Mouse (Mus musculus) right cerebral cortex, adult 18-20 months (tissue): ENCODE measurements around the gene Sclt1.

ENCODE experiments used
- DNase-seq: peaks from one replicate; pipeline ENCODE4 v3.0.0; 2022; ENCODE audit warnings: mixed read lengths

Gene Sclt1

DNA sequence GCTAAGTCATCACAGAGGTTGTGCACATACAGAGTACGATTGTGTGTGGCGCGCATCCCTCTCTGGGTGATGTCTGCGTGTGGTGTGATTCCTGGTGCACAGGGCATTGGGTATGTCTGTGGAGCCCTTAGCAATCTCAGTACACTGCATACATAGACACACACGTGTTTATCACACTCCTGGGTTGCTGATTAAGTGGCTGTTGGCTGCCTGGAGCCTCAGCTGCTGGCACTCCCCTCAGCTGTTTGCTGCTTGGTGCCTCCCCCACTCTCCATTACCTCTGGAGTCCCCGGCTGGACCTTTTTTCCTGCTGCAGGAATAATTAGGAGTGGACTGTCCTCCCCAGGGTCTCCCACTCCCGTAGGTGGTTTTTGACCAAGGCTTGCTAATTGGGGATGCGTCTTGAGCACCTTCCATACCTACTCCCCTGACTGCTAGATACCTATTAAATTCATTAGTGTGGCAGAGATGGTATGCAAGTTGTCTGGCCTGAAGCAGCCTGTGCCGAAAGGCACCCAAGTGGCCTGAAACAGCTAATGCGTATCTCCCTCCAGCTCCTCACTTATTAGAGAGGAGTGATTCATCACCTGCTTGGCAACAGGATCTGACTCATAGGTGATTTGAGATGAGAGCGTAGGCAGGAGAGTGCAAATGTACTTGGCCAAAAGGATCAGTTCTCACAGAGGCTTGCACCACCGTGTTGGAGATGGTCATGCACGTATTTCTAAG is 136.5 kb downstream of the Sclt1 start:
- DNase-seq = peak; percentile 52

DNA sequence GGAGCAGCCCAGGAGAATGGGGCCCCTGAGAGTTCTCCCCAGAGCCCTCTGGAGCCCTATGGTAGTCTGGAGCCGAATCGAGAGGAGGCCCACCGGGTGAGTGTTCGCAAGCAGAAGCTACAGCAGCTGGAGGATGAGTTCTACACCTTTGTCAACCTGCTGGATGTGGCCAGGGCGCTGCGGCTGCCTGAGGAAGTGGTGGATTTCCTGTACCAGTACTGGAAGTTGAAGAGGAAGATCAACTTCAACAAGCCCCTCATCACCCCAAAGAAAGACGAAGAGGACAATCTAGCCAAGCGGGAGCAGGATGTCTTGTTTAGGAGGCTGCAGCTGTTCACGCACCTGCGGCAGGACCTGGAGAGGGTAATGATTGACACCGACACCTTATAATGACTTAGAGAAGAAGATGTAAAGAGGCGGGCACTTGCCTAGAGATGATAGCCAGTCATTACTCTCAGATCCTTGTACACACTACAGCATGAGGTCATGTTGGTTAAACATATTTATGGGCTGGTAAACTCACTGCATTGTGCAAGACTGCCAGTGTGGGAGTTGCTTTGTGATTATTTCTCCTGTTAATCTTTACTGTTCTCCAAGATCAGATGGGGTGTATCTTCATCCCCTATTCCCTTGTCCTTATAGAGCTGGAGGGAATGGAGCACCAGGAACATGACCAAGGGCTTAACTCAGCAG is 137.5 kb downstream of the Sclt1 start:
- no peak for DNase-seq

DNA sequence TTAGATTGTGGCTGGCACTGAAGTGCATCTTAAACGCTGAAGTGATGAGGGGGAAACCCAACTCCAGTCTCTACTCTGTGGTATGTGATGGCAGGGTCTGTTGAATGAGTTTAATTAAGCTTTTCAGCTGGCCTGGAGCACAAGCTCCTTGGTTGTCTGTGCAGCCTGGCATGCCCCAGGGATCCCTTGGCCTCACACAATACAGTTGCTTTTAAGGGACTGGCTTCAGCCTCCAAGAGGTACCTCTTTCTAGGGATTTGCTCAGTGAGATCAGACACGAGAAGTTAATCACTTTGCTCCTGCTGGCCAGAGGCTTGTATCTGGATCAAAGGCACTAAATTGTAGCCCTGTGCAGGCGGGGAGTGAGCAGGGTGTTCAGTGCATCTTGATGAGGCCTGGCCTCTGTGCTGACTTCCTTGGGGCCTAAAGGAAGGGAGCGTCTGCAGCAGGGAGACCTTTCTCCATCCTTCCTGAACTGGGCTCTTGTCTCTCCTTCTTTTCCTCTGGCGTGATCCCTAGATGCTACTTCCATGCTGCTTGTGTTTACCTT is 138.8 kb downstream of the Sclt1 start:
- no peak for DNase-seq

DNA sequence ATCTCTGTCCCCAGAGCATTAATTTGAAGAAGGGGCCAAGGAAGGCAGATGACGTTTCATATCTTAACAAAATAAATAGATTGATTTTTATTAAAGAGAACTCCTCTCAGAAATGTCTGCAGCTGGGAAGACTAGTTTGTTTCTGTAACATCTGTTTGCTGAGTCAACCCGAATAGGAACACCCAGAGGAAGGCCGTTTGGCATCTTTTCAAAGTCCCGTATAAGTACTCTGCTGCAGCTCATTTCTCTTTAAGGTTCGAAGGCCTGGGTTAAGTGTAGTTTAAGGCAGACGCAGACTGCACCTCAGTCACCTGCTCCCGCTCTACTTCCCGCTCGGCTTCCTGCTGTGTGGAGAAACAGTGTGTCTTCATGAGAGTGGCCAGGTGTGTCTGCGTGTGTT is 139.4 kb downstream of the Sclt1 start:
- no peak for DNase-seq

DNA sequence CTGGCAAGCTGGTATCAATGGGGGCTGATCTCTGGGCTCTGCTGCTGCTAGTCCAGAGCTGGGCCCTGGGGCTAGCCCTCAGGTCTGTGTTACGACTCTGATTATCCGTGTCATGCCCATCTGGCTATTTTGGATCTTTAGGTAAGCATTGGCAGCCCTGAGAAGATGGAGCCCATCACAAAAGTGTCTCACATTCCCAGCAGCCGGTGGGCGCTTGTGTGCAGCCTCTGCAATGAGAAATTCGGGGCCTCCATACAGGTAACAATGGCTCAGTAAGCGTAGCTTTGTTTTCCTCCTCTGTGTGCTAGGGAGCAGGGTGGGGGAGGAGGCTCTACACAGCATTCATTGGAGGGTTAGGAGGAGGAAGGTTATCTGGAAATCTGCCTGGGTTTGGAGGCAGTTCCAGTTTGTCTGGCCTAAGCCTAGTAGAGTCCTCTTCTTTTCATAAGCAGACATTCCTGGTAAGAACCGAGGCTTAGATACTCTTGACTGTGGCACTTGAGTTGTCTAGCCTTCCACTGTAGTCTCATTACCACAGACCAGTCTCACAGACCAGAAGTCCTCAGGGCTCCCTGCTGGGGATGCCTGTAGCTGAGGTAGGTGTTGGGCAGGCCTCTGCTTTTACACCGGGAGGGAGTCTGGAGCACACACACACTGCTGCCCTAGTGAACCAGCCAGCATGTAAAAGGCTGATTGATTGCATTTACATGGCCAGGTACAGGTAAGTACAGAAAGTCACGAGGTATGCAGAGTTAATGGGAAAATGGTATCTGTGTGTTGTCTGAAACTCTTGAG is 140.9 kb downstream of the Sclt1 start:
- DNase-seq = no peak

DNA sequence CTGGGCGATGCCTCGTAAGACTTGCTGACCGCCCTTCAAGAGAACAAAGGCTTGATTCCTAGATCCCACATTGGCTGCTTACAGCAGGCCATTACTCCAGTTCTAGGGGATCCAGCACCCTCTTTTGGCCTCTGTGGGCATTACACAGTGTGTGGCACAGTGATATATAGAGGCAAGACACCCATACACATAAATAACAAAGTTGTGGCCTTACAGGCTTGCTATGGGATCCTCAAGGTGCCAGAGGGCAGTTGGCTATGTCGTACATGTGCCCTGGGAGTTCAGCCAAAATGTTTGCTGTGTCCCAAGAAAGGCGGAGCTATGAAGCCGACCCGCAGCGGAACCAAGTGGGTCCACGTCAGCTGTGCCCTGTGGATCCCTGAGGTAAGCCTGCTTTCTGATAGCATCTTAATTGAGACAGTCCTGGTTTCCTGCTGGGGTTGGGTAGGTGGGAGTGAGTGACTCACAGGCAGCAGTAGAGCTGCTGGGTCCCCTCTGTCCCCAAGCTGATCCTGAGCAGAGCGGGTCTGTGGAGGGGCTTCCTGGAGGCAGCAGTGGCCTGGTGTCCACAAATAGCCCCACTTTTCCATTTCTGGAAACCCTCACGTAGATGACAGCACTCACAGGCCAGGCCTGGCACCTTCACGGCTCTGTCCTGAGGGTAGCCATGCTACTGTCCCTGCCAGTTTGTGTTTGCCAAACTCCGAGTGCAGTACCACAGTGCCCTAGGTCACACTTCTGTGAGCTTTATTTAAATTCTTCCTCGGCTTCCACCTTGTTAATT is 142.3 kb downstream of the Sclt1 start:
- DNase-seq = peak; percentile 56

DNA sequence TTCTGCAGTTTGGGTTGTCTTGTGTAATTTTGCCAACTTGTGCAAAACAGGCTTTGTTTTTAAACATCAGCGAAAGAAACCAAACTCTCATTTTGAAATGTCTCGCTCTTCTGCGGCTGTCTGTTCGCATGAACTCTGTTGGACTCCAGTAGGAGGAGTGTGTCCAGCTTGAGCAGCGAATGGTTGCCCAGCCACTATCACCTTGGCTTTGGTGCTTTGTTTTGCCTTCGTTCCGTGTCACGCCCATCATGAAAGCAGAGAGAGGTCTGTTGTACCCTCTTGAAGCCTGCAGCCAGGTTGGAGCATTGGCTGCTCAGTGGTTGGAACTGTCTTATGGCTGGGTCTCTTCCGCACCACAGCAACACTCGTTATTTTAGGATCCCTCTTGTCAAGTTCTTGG is 143.1 kb downstream of the Sclt1 start:
- DNase-seq = no peak

DNA sequence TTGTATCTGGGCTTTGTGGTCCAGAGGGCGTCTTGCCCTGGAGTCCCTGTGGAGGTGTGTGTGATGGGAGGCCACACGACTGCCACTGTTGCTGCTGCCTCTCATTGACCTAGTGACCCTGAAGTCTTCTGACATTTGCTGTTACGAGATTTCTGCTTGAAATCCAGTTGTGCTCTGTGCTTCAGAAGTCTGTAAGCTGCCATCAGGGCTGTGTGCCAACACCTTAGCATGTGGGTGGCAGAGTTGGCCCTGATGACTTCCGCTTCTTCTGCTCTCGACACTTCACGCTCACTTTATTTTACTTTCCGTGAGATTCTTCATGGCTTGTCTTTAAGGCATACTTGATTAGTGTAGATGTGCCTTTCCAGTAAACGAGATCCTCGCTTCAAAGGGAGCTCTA is 143.9 kb downstream of the Sclt1 start:
- peak; percentile 51 for DNase-seq

DNA sequence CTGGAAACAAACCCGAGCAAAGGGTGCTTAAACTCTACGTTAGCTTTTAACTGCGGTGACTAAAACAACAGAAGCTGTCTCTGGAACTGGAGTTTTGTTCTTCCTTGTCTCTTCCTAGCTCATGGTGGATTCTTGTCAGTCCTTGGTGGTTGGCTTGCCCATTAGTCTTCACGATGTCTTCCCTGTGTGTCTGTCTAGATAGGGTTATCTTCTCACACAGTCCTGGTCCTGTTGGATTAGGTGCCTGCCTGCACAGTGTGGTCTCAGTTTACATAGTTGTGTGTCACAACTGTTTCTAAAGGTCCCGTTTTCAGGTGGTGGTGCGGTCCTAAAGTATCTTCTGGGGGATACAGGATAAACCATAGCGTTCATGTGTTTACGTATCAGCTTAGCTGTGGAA is 145.3 kb downstream of the Sclt1 start:
- DNase-seq = no peak

DNA sequence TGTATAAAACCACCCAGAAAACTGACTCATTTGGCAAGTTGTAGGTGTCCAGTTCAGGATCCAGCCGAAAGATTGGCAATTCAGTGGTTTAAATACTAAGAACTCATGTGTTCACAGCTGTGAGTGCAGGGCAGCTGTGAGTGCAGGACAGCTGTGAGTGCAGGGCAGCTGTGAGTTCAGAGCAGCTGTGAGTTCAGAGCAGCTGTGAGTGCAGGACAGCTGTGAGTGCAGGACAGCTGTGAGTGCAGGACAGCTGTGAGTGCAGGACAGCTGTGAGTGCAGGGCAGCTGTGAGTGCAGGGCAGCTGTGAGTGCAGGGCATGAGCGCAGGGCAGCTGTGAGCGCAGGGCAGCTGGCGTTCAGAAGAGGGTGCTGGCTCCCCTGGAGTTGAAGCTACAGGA is 147.3 kb downstream of the Sclt1 start:
- no peak for DNase-seq

DNA sequence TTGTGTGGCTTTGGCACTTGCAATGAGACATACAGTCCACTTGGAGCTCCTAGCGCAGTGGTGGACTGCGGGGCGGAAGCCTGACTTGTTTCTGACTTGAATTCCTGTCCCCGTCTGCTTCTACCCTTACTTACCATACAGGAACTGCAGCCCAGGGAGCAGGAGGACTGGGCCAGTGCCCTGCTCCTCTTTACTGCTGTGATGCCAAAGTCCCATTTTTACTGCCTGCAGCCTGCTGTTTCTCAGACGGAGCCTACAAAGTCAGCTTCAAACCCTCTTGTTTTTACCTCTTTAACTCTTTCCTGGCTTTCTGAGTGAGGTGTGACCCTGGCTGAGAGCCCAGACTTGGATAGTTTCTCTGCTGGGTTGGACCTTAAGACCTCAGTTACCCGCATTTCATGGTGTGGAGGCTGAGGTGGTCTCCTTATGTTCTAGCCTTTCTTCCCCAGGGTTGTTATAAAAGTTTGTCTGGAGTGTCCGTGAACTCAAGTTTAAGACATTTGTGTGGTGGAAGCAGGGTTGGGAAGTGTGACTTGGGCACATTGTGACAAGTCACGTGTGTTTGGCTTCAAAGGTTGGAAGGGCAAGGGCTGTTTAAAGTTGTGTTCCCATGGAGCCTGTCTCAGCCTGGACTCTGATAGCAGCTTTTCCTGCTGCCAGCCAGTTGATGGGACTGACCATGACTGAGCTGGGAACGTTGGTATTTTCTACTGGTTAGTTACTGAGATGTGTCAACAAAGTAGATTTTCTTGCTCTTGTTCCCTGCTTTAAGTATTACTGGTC is 148.0 kb downstream of the Sclt1 start:
- no peak for DNase-seq

DNA sequence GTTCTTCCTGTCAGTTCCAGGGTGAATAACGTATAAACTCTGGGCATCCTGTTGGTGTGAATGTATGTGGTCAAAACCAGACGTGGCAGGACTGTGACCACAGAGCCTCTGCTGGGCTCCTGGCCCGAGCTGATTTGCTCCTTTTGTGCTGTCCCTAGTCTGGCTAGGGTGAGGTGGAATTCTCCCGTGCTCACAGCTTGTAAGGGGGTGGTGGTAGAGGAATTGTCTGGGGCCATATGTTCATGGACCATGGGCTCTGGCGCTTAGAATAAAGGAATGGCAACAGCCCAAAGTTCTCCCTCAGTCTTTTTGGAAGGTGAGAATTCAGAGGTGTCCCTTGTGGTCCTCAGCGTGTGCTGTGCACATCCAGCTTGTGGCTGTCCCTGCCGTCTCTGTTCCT is 149.5 kb downstream of the Sclt1 start:
- DNase-seq = no peak

DNA sequence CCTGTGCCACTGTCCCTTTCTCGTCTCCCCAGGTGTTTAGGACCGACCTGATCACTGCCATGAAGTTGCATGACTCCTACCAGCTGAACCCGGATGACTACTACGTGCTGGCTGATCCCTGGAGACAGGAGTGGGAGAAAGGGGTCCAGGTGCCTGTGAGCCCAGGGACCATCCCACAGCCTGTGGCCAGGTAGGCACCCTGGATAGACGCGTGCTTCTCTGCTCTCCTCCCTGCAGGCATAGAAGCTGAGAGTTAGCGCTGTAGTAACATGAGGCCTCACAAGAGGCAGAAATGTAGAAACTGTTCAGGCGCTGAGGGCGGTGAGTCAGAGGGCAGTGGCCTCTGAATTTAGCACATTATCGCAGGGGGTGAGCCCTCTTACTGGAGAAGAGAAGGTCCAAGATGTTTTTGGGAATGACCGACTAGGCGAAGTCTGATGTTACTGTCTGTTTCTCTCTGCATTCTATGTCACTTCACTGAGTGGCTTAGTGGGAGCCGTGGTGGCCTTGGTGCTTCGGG is 150.6 kb downstream of the Sclt1 start:
- no peak for DNase-seq

DNA sequence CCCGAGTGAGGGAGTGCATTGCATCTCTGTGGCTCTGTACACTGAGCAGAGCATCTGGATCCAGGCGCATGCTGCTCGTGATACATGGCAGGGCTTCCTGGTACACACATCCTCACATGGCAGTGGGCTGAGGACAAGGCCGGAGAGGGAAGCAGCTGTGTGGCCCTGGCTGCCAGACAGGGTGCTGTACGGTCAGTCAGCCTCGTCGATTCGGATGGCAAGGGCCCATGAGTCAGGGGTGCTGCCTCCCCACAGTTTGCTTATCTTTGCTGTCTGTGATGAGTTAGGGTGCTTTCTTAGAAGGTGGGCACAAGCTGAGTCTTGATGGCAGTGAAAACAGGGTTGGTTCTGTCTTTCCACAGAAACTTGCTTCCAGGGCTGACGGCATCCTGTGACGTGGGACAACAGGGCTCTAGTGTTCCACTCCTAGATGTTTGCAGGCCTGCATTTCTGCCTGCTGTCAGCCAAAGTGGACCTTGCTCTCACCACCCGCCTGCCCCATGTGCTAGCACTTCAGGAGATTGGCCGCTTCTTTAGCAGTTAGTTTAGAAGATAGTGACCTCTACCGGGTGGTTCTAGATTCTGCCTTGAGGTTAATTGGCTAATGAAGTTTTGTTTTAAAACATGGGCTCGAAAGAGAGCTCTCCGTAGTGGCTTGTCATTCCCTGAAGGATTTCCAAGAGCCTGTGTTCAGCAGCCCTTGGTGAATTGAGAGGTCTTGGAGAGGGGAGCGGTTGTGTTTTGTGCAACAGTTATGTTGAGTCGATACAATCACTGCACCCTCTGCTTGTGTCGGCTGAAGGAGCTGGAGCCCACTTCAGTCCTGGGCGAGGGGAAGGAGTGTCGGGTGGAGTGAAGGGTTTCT is 151.4 kb downstream of the Sclt1 start:
- DNase-seq = no peak

DNA sequence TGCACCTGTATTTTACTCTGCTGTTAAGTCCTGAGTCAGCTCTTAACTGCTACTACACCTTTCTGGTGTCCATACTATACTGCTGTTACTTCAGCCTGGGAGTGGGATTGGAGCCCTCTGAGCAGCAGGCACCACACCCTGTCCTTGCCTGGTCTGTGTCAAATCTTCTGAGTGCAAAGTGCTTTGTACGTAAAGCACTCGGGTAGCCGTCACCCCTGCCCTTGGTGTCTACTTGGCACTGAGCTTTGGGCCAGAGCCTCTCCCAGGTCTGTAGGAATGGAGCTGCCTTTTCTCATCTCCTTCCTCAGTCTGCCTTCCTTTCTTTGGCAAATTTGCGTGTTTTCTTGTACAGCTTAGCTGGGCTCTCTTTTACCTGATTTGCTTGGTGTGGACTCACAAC is 152.3 kb downstream of the Sclt1 start:
- DNase-seq = no peak

DNA sequence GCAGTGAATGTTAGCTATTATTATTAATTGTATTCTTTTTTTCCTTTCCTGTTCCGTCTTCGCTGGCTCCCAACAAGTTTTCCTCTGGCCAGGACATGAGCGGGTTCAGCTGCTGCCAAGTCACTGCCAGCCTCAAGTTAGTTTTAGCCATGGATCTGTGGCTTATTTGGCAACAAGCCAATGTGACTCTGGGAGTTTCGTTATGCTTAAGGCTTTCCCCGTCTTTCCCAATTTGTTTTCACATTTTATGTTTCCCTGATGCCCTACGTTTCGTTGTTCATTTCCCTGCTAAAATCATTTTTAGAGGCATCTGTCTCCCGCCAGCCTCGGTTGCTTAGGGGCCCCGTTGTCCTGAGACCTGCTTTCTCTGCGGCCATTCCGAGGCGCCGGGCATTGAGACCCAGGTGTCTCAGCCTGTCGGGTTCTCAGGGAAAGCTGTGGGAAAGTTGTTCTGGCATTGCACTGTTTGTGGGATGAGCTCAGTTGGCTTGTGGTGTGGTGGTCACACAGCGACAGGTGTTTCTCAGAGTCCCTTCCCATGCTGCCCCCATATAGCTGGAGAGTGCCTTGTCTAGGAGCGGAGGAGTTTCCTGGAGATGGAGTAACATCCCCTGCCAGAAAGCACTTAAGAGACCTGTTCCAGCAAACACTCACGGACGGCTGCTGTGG is 152.9 kb downstream of the Sclt1 start:
- DNase-seq = no peak

DNA sequence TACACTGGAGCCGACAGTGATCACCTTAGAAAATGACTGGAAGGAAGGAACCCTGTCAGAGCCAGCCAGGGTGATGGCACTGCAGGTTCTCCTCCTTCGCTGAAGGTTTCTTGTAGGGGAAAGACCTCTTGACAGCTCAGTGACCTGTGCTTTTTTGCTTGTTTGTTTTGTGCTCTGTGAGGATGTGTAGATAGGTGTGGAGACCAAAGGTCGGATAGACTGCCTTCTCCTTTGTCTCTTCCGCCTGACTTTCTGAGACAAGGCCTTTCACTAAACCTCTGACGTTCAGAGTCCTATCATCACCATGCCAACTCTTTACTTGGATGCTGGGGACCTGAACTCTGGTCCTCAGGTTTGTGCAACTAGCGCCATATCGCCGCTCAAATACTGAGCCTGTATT is 153.8 kb downstream of the Sclt1 start:
- DNase-seq = no peak

DNA sequence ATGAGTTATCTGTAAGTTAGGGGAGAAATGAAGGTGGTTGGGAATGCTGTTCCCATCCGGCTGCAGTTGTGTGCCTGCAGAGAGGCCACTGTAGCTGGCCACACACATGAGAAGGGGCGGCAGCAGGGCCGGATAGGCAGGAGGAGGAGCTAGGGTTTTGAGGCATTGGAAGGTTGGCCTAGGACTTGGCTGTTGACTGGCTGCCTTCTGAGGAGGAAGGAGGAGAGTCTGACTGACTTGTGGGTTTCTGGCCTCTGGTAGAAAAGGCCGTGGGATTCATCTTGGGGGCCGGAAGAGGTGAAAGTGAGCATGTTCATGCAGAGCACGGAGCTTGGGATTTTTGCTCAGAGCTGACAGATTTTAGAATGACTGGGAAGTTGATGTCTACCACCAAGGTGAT is 154.7 kb downstream of the Sclt1 start:
- no peak for DNase-seq

DNA sequence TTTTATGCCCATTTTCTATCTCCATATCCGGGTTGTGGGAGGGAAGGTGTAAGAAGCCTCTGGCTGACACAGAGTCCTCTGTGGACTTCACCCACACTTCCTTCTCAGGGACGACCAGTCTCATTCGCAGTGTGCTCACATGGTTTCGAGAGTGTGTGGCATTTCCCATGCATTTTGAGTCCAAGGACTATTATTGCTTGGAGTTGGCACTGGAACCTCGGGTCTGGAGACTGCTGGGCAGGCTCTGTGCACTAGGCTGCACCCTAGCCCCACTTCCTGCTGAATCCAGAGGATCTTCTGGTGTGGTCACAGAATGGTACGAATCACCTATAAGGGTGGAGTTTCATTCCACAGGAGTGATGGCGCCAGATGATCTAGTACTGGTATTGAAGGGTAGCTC is 155.4 kb downstream of the Sclt1 start:
- peak; percentile 34 for DNase-seq

DNA sequence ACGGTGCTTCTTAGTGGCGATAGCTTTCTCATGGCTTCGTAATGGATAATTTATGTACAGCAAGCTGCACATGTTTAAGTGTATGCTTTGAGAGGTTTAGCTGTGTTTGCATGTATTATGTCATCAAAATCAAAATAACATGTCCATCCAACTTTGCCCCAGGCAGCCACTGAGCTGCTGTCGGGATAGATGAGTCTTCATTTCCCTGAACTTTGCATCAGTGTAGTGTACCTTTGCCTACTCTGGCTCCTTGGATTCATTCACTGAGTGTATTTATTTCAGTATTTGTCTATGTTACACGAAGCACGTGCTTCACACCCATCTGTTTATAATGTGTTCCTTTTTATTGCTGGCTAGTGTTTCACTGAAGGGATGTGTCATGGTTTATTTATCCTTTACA is 156.0 kb downstream of the Sclt1 start:
- DNase-seq = no peak
